Mouse (Mus musculus) heart, embryonic 15.5 days (tissue): ENCODE data around the gene Gak. TPM values are rescaled to one million over a fixed set of nuclear protein-coding genes. Genes with fewer than 3 reads are reported as not detected.
A peak's percentile ranks its signal among the peaks of the same experiment; 100 is the strongest.

ENCODE experiments used
- ATAC-seq: fragments of 200-750 bp; cut with Nextera tagmentation; replicated peaks from 2 replicates; pipeline ENCODE4 v1.8.0; 2017; ENCODE audit warnings: low read depth, moderate TSS enrichment; ENCODE audit not compliant: insufficient number of reproducible peaks, insufficient read depth, low FRiP score
- H3K27ac ChIP-seq: fragments of 300-500 bp; sonication (generic); 2 replicates; pipeline ENCODE4 v1.5.1; 2015; ENCODE audit warnings: mild to moderate bottlenecking, inconsistent platforms
- H3K27me3 ChIP-seq: fragments of 300-500 bp; sonication (generic); 2 replicates; pipeline ENCODE4 v1.6.1; 2015; ENCODE audit warnings: inconsistent platforms
- H3K36me3 ChIP-seq: fragments of 300-500 bp; sonication (generic); 2 replicates; pipeline ENCODE4 v1.6.1; 2015; ENCODE audit warnings: mild to moderate bottlenecking, inconsistent platforms
- H3K4me1 ChIP-seq: fragments of 300-500 bp; sonication (generic); replicated peaks from 2 replicates; pipeline ENCODE4 v1.6.1; 2015; ENCODE audit warnings: inconsistent platforms
- H3K4me2 ChIP-seq: fragments of 300-500 bp; sonication (generic); 2 replicates; pipeline ENCODE4 v1.6.1; 2015; ENCODE audit warnings: inconsistent platforms, mild to moderate bottlenecking, moderate library complexity
- H3K4me3 ChIP-seq: fragments of 300-500 bp; sonication (generic); 2 replicates; pipeline ENCODE4 v1.5.1; 2015; ENCODE audit warnings: mild to moderate bottlenecking, inconsistent platforms
- H3K9ac ChIP-seq: fragments of 300-500 bp; sonication (generic); 2 replicates; pipeline ENCODE4 v1.6.1; 2015; ENCODE audit warnings: mild to moderate bottlenecking, inconsistent platforms
- H3K9me3 ChIP-seq: fragments of 300-500 bp; sonication (generic); replicated peaks from 2 replicates; pipeline ENCODE4 v1.6.1; 2016; ENCODE audit warnings: inconsistent platforms
- WGBS: fragments of 180-500 bp; shearing (Covaris S2); methylation state at CpG from one replicate; pipeline ENCODE4 v1.1.7; 2015; ENCODE audit warnings: mixed read lengths; 5-methylcytosine and 5-hydroxymethylcytosine counted together
- polyA plus RNA-seq: library from polyadenylated mRNA; unstranded; fragments of >200 nt; fragmentation: Nextera tagmentation; extraction: Ambion mirVana; gene quantifications from 2 replicates; pipeline ENCODE4 v1.2.1, GENCODE M21; 2015

Gene Gak
- polyA plus RNA-seq: 23.6 and 35.4 TPM in 2 replicates

- Histone ChIP-seq H3K4me2 (peak within 1 kb of the TSS; percentile 75), H3K27me3 (no peaks in the 10 kb centered on the region), H3K9ac (peak within 1 kb of the TSS; percentile 90), H3K4me3 (peak within 1 kb of the TSS; percentile 71), H3K27ac (peak within 1 kb of the TSS; percentile 89), H3K4me1 (peaks cover 25% of the 10 kb centered on the region), H3K36me3 (no peaks in the 10 kb centered on the region), H3K9me3 (no peaks in the 10 kb centered on the region)
- WGBS: under 1% methylated on average over 58 of the region's 58 CpGs
- ATAC-seq: peak; percentile 97
Observed at GRCm38 (mm10) chr5:108629634-108630483, at the start of gene Gak, which contains the start of gene Tmem175. Gak (minus strand) TSS chr5:108629755. Tmem175 (plus strand) TSS chr5:108629770.

- Histone ChIP-seq H3K9ac (no peak overlapping the region), H3K9me3 (no peaks in the 10 kb centered on the region), H3K4me1 (peaks cover 14% of the 10 kb centered on the region), H3K27me3 (no peaks in the 10 kb centered on the region), H3K36me3 (no peaks in the 10 kb centered on the region), H3K27ac (no peak overlapping the region), H3K4me3 (no peak overlapping the region), H3K4me2 (no peak overlapping the region)
- WGBS: 88% methylated on average over 6 of the region's 6 CpGs
- ATAC-seq: no peak
Observed at GRCm38 (mm10) chr5:108678296-108678854, 48.8 kb upstream of the Gak start.

GRCm38 (mm10) chr5:108677605-108678295, 48.2 kb upstream of the Gak start:
- peak overlapping the region; percentile 85 for H3K4me2 ChIP-seq
- no peaks in the 10 kb centered on the region for H3K27me3 ChIP-seq
- H3K36me3 ChIP-seq: peaks cover 4% of the 10 kb centered on the region; the same call in 1 of the 2 replicates
- peak overlapping the region; percentile 52 for H3K9ac ChIP-seq
- peaks cover 14% of the 10 kb centered on the region for H3K4me1 ChIP-seq
- 6% methylated on average over 25 of the region's 25 CpGs for WGBS
- H3K9me3 ChIP-seq: no peaks in the 10 kb centered on the region
- peak overlapping the region; percentile 65 for H3K27ac ChIP-seq
- peak overlapping the region; percentile 44 for H3K4me3 ChIP-seq
- peak; percentile 57 for ATAC-seq

- peaks cover 12% of the 10 kb centered on the region for H3K36me3 ChIP-seq
- H3K27ac ChIP-seq: peak overlapping the region; percentile 65
- WGBS: 16% methylated on average over 5 of the region's 5 CpGs
Observed at GRCm38 (mm10) chr5:108676772-108677498, 47.4 kb upstream of the Gak start.

GRCm38 (mm10) chr5:108675251-108675816, 45.8 kb upstream of the Gak start, which contains the start of gene Slc26a1:
Slc26a1 (minus strand) TSS chr5:108675569.
- ATAC-seq: no peak
- no peak within 1 kb of the TSS for H3K9ac ChIP-seq
- H3K27ac ChIP-seq: no peak within 1 kb of the TSS
- 74% methylated on average over 9 of the region's 9 CpGs for WGBS
- no peak within 1 kb of the TSS for H3K4me3 ChIP-seq
- H3K9me3 ChIP-seq: no peaks in the 10 kb centered on the region
- peaks cover 18% of the 10 kb centered on the region for H3K4me1 ChIP-seq
- H3K36me3 ChIP-seq: peaks cover 18% of the 10 kb centered on the region
- H3K27me3 ChIP-seq: no peaks in the 10 kb centered on the region
- H3K4me2 ChIP-seq: no peak within 1 kb of the TSS

More at GRCm38 (mm10) chr5:108676772-108677498, 47.4 kb upstream of the Gak start:
- Histone ChIP-seq H3K27me3 (no peaks in the 10 kb centered on the region), H3K9me3 (no peaks in the 10 kb centered on the region), H3K4me2 (peak overlapping the region; percentile 85), H3K4me3 (peak overlapping the region; percentile 44), H3K9ac (peak overlapping the region; percentile 52), H3K4me1 (peaks cover 14% of the 10 kb centered on the region)
- peak; percentile 37; the same call in 1 of the 2 replicates for ATAC-seq

- peaks cover 25% of the 10 kb centered on the region for H3K4me1 ChIP-seq
- no peaks in the 10 kb centered on the region for H3K27me3 ChIP-seq
- H3K27ac ChIP-seq: no peak overlapping the region
- no peak overlapping the region for H3K9ac ChIP-seq
- H3K4me3 ChIP-seq: no peak overlapping the region
- no peak overlapping the region for H3K4me2 ChIP-seq
- 84% methylated on average over 2 of the region's 2 CpGs for WGBS
- H3K36me3 ChIP-seq: peaks cover 18% of the 10 kb centered on the region
- no peak for ATAC-seq
- no peaks in the 10 kb centered on the region for H3K9me3 ChIP-seq
Observed at GRCm38 (mm10) chr5:108674624-108675023, 45.1 kb upstream of the Gak start.

- Histone ChIP-seq H3K9me3 (no peaks in the 10 kb centered on the region), H3K4me2 (no peak overlapping the region), H3K36me3 (peaks cover 18% of the 10 kb centered on the region), H3K9ac (no peak overlapping the region), H3K27ac (no peak overlapping the region), H3K4me1 (peaks cover 19% of the 10 kb centered on the region), H3K27me3 (no peaks in the 10 kb centered on the region), H3K4me3 (no peak overlapping the region)
- 89% methylated on average over 12 of the region's 12 CpGs for WGBS
- no peak for ATAC-seq
Observed at GRCm38 (mm10) chr5:108671757-108672156, 42.2 kb upstream of the Gak start.

GRCm38 (mm10) chr5:108670785-108671184, 41.2 kb upstream of the Gak start:
- no peaks in the 10 kb centered on the region for H3K9me3 ChIP-seq
- no peak for ATAC-seq
- peaks cover 18% of the 10 kb centered on the region for H3K36me3 ChIP-seq
- H3K4me2 ChIP-seq: no peak overlapping the region; the same call in 1 of the 2 replicates
- peaks cover 17% of the 10 kb centered on the region for H3K4me1 ChIP-seq
- no peak overlapping the region for H3K27ac ChIP-seq
- no peak overlapping the region for H3K9ac ChIP-seq
- H3K4me3 ChIP-seq: no peak overlapping the region
- no peaks in the 10 kb centered on the region for H3K27me3 ChIP-seq

- peak overlapping the region; percentile 93 for H3K27ac ChIP-seq
Observed at GRCm38 (mm10) chr5:108669986-108670385, 40.4 kb upstream of the Gak start.

More at GRCm38 (mm10) chr5:108669986-108670385, 40.4 kb upstream of the Gak start:
- Histone ChIP-seq H3K9me3 (no peaks in the 10 kb centered on the region), H3K9ac (peak overlapping the region; percentile 86), H3K27me3 (peaks cover 2% of the 10 kb centered on the region; the same call in 1 of the 2 replicates), H3K4me3 (peak overlapping the region; percentile 71), H3K4me2 (peak overlapping the region; percentile 90), H3K4me1 (peaks cover 17% of the 10 kb centered on the region), H3K36me3 (peaks cover 18% of the 10 kb centered on the region)
- ATAC-seq: no peak
- WGBS: 80% methylated on average over 9 of the region's 9 CpGs
